Mouse (Mus musculus): ENCODE data around the gene B9d1.

The B9d1 gene

GRCm38 (mm10) chr11:61504713-61505257 lies at the start of gene B9d1:
Gene B9d1, plus strand, starts transcription at chr11:61505144.
- DNase-seq = peak; percentile 97

DNA sequence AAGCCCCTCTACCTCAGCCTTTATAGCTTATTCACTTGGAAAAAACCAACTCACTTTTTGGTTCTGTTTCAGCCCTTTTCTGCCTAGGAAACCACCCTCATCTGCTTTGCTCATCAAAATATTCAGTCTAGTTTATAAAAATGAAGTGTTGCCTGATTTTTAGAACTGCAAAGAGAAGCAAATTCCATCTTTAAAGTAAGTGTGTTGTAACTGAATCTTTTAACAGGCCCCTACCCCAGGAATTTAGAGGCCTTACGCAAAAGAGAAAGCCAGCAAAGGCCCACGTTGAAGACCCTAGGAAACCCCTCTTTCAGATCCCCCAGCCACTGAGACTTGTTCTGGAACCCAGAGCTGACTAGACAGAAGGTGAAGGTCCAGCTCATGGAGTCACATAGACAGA lies 40.9 kb upstream of the B9d1 start:
- no peak for DNase-seq

DNA sequence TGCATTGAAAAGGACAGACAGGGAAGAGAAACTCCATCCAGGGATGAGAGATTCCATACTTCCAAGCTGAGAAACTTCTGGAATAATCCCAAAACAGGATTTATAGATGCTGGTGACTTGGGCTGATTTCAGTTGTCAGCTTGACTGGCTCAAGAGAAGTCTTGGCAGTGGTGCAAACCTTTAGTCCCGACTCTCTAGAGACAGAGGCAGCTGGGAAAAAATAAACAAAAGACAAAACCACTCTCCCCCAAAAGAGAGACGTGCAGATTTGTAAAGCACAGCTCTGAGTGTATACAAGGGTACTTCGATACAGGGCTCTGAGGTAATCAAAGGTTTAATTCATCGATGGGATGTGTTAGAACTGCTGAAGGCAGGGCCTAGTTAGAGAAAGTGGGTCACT lies 39.5 kb upstream of the B9d1 start:
- DNase-seq = no peak

DNA sequence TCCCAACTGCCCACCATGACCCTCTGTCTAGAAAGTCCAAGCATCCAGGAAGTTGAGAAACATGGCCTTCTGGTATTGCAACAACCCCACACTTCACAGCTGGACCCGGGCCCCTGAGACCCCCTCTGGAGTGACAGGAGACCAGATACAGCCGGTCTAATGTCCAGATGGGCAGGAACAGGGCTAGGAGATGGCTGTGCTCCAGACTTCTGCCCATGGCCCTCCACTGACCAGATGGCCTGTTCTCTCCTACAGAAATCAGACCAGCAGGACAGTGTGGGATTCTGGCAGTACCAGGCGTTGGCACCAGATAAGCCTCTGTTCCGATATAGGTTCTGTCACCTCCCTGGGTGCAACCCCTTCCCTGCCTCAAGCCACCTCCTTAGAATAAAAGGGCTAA lies 36.4 kb upstream of the B9d1 start:
- DNase-seq = no peak

DNA sequence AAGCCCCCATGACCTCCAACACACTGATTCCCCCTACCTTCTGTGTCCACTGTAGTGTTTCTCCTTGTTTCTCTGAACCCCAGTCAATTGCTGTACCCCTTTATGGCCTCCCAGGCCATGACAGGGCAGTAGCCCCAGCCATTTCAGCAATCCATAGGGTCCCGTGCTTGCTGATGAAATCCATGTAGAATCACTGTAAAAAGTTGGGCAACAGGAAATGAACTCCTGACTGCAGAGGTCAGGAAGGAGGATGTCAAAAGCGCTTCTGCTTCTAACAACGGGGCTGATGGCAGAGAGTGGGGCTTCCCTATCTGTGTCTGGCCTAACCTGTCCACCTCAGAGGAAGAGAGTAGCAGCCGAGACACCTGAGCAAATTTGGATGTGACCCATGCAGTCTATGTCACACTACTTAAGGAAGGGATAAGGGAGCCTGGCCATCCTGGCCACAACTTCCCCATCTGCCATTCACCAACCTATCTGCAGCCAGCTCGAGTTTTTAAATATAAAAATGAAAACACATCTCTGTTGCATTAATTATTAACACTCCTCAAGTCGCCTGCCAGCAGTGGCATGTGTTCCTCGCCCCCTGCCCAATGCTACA lies 35.5 kb upstream of the B9d1 start:
- no peak for DNase-seq

- no peak for DNase-seq
Observed at GRCm38 (mm10) chr11:61470880-61471279, 34.1 kb upstream of the B9d1 start.

GRCm38 (mm10) chr11:61473630-61474029 lies 31.3 kb upstream of the B9d1 start:
- DNase-seq = no peak

GRCm38 (mm10) chr11:61476786-61477382 lies 28.1 kb upstream of the B9d1 start:
- peak; percentile 23 for DNase-seq

GRCm38 (mm10) chr11:61477566-61478508 lies 27.1 kb upstream of the B9d1 start:
- DNase-seq = no peak

GRCm38 (mm10) chr11:61478788-61479187 lies 26.2 kb upstream of the B9d1 start:
- DNase-seq = no peak

- DNase-seq = peak; percentile 23
Observed at GRCm38 (mm10) chr11:61481239-61482090, 23.5 kb upstream of the B9d1 start.

GRCm38 (mm10) chr11:61483226-61483845 lies 21.6 kb upstream of the B9d1 start:
- DNase-seq = peak; percentile 60

GRCm38 (mm10) chr11:61484256-61484612 lies 20.7 kb upstream of the B9d1 start:
- peak; percentile 56 for DNase-seq

GRCm38 (mm10) chr11:61484613-61485540 lies 20.1 kb upstream of the B9d1 start, which contains the start of gene Mfap4:
Gene Mfap4, plus strand, starts transcription at chr11:61485431.
- DNase-seq = peak; percentile 90

DNA sequence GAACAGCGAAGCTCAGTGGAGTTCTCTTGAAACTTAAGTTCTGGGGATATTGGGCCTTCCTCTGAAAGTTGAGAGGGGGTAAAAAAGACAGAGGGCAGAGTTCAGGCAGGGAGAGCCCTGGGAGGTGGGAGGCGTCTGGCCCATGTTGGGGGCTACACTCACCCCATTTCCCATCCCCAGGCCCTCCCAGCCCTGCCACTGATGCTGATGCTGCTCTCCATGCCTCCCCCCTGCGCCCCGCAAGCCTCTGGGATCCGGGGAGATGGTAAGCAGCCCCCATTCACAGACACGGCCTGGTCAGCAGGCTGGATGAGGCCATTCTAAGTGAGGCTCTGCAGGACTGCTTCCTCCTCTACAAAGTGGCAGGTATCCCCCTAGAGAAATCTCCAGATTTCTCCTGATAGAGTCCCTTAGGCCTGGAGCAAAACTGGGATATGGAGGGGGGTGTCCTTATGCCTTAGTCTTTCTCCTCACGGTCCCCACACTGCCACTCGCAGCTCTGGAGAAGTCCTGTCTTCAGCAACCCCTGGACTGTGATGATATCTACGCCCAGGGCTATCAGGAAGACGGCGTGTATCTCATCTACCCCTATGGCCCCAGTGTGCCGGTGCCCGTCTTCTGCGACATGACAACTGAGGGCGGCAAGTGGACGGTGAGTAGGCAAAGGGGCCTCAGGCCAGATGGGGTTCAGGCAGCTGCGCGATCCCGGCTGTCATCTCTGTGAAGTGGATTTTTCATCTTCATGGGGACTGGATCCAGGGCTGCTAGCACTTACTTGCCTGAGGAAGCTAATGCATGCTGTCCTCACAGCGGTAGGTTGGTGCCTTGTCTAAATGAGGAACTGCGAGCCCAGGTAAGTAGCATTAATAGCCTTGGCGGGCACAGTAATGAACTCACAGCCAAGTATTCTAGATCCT lies 19.1 kb upstream of the B9d1 start:
- DNase-seq = no peak

GRCm38 (mm10) chr11:61486458-61487219 lies 18.3 kb upstream of the B9d1 start:
- no peak for DNase-seq

DNA sequence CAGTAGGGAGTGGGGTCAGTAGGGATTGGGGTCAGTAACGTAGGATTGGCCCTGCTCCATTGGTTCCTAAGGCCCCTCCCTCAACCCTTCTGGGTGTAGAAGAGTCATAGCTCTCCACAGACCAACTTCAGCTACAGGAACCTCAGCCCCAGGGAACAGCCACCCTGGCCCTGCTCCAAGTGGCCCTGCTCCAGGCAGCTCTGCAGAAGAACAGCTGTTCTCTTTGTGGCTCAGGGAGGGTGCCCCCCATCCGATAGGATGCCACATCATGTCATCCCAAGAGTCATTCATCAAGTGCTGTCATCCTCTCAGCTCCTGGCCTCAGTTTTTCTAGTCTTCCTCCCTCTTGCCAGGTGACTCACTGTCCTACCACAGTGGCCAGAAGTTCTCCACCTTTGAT lies 17.5 kb upstream of the B9d1 start:
- no peak for DNase-seq

DNA sequence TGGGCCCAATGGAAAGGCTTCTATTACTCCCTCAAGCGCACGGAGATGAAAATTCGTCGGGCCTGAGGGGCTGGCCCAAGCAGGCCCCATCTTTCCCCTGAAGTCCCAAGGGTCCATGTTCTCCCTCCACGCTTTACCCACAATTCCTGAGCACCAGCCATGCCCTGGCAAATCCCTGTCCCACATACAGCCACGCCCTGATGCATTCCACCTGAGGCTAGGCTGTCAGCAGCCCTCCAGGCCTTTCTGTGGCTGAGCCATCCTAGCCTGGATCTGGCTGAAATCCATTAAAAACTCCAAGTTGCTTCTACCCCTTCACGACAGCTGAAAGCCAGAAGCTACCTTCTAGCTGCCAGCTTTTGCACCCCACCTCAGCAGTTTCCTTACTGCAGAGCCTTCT lies 17.0 kb upstream of the B9d1 start:
- no peak for DNase-seq

GRCm38 (mm10) chr11:61489085-61489484 lies 15.9 kb upstream of the B9d1 start:
- DNase-seq = no peak

Data from embryo, embryonic 11 days (tissue).